Mouse (Mus musculus) adipocyte (in vitro differentiated cells): Measurements from ENCODE around the gene Gm3776.
"Not testable (repeated sequence)": the region's sequence is repeated elsewhere in the genome, so short reads cannot be mapped to it uniquely, and the experiment has no call there.

Experiments used
- DNase-seq: peaks from one replicate; pipeline ENCODE4 v3.0.0-alpha.2; 2016; ENCODE audit warnings: low spot score

Gene Gm3776

DNA sequence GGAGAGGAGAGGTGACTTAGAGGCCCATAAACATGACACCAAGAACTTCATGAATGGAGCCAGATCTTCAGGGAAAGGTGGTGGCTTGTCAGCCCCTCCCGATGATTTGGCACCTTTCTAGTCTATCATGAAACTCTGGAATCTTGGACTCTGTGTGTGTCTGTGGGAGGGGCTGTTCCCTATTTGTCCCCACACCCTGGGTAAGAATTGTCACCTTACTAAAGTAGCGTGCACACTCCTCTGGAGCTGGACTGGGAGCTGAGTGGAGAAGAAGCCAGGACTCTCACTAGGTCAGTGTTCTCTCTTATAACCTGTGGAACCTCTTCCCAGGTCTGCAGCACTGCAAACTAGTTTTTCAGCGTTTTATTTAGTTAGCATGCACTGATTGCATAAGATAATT lies at the start of gene Gm3776:
Gm3776 (plus strand) TSS at position 216 of the 400 bp plus-strand sequence.
- DNase-seq: not testable (repeated sequence)

DNA sequence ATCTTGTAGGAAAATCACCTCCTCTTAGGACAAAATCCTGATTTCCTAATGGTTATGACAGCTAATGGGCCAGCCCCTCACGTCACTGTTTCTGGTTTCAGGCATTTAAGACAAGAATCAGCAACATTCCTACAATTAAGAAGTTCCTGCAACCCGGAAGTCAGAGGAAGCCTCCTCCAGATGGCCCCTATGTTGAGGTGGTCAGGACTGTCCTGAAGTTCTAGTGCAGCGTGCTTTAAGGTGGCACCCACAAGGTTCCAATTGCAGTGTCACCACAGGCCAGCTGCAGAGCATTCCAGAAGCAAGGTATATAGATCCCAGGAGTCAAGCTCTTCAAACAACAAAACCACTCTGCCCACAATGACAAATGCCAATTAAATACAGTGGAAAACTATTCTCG lies 48.0 kb upstream of the Gm3776 start:
- DNase-seq: no peak

DNA sequence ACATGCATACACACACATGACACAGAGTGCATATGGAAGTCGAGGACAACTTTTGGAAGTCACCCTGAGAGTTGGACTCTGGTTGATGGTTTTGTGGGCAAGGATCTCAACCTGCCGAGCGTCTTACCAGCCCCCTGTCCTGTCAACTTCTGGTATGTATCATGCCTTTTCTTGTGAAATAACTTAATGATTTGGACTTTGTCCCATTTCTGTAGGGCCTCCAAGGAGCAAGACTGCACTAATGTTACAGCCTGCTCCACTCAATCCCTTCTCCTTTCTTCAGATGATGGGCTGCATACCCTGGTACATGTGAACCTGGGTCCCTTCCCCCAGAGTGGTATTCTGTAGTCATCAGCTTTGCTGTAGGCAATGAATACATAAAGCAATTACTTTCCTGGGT lies 46.9 kb upstream of the Gm3776 start:
- DNase-seq: no peak

DNA sequence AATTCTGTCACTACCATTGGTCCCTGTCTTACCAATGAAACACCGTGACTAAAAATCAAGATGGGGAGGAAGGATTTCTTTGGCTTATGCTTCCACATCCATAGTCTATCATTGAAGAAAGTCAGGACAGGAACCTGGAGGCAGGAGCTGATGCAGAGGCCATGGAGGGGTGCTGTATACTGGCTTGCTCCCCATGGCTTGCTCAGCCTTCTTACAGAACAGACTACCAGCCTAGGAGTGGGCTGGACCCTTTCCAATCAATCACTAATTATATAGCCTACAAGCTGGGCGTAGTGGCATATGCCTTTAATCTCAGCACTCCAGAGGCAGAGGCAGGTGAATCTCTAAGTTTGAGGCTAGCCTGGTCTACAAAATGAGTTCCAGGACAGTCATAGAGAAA lies 46.1 kb upstream of the Gm3776 start:
- DNase-seq: no peak

DNA sequence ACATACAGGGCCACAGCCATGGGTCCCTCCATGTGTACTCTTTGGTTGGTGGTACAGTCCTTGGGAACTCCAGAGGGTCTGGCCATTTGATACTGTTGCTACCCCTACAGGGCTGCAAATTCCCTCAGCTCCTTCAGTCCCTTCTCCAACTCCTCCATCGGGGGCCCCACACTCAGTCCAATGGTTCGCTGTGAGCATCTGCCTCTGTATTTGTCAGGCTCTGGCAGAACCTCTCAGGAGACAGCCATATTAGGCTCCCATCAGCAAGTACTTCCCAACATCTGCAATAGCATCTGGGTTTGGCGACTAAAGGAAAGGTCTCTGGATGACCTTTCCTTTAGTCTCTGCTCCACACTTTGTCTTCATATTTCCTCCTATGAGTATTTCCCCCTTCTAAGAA lies 45.4 kb upstream of the Gm3776 start:
- no peak for DNase-seq

DNA sequence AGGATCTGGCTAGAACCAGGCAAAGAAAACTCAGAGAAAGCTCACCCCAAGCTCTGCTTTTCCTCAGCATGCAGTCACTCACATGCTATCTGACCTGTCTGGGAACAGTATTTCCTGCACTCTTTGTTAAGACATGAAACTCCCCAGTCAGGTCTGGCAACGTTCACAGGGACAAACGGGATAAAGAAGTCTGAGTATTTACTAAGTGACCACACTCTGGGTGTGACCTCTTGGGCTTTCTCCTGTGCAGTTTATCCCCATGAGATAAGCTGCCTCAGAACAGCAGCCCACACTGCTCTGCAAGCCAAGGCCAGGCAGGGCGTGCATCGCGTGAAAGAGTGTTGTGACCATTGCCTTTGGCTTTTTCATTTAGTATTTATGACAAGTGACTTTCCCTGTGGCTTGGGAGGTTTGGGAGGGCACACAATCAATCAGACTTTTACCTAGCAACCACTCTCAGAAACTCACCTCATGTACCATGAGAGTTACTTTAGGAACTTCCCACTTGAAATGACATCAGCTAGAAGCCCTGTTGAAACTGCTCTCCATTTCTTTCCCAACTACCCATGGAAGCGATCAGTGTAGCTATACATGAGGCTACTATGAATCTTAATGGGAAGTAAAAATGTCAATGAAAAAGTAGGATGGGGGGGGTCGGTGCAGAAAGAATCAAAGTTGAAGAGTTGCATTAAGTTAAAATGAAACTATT lies 44.4 kb upstream of the Gm3776 start:
- DNase-seq: peak; percentile 26

DNA sequence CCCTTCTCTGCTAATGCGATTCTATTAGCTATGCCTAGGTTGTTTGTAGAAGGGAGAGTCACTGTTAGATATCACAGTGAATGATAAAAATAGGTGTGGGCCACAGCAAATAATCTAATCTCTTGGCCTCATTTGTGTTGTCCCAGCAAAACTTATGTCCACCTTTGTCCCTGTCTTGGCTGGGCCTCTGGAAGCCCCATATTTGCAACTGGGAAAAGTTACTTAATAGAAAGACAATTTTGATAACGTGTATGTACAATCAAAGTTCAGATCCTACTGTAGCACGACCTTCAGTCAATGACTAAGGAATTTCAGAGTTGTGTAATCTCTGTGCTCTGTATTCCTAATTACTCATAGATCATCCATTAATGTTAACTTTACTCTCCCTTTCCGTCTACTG lies 39.9 kb upstream of the Gm3776 start:
- DNase-seq: no peak

DNA sequence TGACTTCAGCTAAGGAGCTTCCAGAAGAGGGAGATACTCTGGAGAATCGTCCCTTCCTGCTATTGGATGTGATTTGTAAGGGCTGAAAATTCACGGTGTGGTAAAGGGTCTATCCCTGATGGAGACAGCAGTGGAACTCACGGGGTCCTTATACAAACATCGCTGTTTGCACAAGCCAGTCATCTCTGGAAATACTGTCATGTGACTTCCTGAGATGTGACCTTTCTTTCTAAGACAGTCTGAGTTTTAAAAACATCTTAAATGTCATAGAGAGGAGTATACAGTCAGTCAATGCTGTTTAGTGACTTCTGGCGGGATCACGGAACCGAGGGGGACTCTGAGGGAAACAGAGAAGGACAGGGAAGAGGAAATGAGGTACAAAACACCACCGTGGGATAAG lies 34.3 kb upstream of the Gm3776 start:
- no peak for DNase-seq

DNA sequence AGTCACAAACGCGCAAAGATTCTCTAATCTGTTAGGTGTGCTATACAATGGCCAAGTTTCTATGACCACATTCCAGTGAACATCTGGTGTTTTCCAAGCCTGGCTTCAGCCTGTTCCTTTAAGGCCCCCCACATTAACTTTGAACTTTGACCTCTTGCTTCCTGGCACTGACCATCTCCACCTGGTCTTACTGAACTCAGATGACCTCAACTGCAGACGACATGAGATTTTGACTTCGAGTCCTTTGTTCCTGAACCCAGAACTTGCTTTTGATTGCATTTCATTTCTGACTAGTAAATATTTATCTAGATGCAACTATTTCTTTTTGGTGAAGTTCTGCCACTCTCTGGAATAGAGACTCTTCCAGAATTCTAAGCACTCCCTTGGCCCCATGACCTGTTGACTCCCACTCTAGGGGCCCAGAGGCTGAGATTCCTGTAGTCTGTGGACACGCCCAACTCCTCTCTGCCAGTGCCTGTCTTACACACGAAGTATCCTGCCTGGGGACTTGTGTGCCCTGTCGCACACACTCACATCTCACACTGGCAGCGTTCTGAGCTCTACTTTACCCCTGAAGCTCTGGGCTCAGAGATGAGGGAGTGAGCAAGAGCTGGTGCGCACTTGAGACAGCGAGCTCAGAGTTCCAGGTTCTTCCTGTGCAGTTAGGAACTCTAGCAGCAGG lies 33.6 kb upstream of the Gm3776 start:
- no peak for DNase-seq

DNA sequence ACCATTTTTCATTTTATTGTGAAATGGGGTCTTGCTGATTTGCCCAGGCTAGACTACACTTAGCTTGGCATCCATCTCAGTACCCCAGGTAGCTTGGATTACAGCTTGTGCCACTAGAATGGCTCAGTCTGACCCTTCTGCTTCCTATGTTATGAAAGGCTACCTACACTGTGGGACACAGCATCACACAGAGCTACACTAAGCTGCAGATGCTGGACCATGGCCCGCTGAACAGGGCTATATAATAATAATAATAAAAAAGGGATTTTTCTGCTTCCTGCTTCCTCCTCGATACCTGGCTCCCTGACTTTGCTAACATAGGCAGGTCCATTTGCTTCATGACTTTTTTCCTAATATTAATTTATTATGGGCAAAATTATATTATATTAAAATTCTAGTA lies 32.5 kb upstream of the Gm3776 start:
- DNase-seq: no peak

DNA sequence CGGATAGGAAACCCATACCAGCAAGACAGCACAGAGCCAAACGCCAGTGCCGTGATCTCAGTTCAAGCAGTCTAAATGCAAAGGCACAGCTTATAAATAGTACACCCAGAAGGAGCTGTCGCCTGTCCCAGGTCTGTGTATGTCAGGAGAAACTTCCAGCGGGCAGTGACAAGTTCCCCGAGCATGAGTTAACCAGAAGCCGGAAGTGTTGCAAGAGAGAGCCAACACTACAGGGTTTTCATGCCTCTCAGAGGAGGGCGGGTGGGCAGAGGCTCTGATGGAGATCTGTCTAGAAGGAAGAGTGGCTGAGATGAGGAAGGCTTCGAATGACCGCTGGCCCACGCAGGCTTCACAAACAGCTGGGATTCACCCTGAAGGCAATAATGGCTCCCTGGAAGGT lies 31.6 kb upstream of the Gm3776 start:
- no peak for DNase-seq

DNA sequence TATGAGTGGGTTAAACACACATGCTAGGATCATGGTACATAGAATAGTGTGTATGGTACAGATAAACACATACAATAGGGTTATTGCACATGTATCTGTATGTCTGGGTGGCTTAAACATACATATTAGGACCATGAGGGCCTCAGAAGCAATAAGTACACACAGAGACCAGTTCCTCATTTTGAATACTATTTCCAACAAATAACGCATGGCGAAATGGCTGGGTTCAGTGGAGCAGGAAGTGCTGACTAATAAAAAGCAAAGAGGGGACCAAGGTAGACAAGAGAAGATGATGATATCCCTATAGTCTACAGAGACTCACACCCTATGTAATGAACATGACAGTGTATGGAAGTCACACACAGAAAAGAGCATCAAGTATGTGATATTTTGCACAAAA lies 28.8 kb upstream of the Gm3776 start:
- no peak for DNase-seq

DNA sequence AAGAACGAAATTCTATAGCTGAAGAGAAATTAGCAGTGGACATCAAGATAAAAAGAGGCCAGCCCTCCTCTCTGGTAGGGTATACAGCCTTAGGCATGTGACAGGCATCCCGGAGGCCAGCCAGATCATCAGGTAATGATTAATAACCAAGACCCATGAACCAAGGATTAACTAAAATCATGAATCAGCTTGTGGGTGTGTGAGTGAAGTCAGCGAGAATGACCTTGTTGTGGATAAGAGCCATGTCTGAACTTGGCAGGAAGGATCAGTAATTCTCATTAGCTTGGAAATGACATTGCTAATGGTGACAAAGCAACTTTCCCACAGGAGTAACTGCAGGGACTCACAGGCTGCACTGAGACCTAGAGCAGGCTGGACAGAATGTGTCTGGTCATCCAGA lies 27.3 kb upstream of the Gm3776 start:
- DNase-seq: not testable (repeated sequence)

DNA sequence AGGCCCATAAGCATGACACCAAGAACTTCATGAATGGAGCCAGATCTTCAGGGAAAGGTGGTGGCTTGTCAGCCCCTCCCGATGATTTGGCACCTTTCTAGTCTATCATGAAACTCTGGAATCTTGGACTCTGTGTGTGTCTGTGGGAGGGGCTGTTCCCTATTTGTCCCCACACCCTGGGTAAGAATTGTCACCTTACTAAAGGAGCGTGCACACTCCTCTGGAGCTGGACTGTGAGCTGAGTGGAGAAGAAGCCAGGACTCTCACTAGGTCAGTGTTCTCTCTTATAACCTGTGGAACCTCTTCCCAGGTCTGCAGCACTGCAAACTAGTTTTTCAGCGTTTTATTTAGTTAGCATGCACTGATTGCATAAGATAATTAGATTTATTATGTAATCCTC lies 26.5 kb upstream of the Gm3776 start, which contains the start of gene Gsta1:
Gsta1 (plus strand) TSS at position 196 of the 400 bp plus-strand sequence.
- DNase-seq: not testable (repeated sequence)

DNA sequence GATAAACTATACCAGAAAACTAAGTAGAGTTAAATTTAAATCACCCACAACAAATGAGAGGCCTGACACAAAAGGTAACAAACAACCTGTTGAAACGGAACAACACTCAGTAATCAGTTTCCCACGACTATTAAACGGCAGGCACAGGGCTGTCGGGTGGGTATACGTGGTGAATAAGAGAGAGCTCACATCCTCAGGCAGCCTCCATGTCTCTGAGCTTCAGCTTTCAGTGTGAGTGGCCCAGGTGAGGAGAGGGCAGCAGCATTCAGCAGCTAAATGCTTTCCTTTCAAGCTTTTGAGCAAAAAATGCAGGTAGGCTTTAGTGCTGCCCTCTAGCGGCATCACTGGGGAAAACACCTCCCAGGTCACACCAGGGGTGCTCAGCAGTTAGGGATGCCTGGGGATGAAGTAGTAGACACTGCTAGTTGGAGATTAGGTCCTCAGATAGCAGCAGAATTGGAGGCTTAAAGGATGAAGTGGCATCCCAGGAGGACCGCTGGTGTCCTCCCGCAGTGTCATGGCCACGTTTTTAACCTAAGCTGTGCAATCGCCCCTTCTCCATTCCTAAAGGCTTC lies 23.7 kb upstream of the Gm3776 start:
- not testable (repeated sequence) for DNase-seq

DNA sequence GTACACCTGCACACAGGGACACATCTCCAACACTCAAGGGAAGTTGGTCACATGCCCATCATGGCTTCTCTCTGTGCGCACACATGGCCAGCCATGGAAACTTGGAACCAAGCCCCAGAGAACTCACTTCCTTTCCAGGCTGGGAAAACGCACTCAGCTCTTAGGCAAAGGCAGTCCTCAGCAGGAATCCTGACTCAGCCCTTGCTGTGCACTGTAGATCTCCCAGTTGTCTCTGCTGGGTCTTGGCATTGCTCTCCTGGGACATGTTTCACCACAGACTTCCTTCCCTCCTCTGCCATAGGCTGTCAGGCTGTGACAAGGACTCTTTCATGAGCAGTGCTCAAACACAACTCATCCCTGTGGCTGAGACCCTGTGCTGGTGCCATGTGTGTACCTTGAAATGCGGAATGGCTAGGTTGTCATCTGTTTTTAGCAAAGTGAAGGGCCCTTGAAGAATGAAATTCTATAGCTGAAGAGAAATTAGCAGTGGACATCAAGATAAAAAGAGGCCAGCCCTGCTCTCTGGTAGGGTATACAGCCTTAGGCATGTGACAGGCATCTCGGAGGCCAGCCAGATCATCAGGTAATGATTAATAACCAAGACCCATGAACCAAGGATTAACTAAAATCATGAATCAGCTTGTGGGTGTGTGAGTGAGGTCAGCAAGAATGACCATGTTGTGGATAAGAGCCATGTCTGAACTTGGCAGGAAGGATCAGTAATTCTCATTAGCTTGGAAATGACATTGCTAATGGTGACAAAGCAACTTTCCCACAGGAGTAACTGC lies 1.1 kb upstream of the Gm3776 start:
- DNase-seq: peak; percentile 76

DNA sequence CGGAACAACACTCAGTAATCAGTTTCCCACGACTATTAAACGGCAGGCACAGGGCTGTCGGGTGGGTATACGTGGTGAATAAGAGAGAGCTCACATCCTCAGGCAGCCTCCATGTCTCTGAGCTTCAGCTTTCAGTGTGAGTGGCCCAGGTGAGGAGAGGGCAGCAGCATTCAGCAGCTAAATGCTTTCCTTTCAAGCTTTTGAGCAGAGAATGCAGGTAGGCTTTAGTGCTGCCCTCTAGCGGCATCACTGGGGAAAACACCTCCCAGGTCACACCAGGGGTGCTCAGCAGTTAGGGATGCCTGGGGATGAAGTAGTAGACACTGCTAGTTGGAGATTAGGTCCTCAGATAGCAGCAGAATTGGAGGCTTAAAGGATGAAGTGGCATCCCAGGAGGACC lies 2.8 kb downstream of the Gm3776 start:
- DNase-seq: not testable (repeated sequence)

DNA sequence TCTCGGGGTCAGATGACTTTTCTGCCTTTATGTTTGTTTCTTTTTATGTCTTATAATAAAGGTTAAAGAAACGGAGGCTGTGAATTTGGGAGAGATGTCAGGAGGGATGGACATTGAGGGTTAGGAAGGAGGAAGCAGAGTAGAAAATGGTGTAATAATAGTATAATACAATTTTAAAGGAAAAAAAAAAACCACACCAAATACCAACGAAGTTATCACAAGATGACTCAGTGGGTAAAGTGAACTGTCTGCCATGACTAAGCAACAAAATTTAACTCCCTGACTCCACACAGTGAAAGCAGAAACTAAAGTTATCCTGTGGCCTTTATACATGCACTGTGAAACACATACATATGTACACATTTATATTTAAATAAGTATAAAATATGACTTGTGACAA lies 14.0 kb downstream of the Gm3776 start:
- DNase-seq: not testable (repeated sequence)

DNA sequence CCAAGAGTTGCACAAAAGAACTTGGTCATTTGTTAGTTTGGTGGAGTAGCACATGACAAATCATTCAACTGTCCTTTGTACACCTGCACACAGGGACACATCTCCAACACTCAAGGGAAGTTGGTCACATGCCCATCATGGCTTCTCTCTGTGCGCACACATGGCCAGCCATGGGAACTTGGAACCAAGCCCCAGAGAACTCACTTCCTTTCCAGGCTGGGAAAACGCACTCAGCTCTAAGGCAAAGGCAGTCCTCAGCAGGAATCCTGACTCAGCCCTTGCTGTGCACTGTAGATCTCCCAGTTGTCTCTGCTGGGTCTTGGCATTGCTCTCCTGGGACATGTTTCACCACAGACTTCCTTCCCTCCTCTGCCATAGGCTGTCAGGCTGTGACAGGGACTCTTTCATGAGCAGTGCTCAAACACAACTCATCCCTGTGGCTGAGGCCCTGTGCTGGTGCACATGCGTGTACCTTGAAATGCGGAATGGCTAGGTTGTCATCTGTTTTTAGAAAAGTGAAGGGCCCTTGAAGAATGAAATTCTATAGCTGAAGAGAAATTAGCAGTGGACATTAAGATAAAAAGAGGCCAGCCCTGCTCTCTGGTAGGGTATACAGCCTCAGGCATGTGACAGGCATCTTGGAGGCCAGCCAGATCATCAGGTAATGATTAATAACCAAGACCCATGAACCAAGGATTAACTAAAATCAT lies 25.2 kb downstream of the Gm3776 start:
- peak; percentile 85 for DNase-seq

DNA sequence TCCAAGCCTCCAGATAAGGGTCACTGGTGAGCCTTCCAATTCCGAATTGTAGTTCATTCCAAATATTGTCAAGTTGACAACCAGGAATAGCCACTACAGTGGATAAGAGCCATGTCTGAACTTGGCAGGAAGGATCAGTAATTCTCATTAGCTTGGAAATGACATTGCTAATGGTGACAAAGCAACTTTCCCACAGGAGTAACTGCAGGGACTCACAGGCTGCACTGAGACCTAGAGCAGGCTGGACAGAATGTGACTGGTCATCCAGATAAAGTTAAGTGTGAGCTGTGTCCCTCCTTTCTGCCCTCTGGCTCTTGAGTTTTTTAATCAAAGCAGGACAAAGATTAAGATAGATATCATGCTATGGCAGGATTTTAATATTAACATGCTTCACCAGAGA lies 32.1 kb downstream of the Gm3776 start:
- not testable (repeated sequence) for DNase-seq

DNA sequence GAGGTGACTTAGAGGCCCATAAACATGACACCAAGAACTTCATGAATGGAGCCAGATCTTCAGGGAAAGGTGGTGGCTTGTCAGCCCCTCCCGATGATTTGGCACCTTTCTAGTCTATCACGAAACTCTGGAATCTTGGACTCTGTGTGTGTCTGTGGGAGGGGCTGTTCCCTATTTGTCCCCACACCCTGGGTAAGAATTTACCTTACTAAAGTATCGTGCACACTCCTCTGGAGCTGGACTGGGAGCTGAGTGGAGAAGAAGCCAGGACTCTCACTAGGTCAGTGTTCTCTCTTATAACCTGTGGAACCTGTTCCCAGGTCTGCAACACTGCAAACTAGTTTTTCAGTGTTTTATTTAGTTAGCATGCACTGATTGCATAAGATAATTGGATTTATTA lies 32.8 kb downstream of the Gm3776 start, which contains the start of gene Gm10639:
Gm10639 (plus strand) TSS at position 201 of the 400 bp plus-strand sequence.
- not testable (repeated sequence) for DNase-seq

DNA sequence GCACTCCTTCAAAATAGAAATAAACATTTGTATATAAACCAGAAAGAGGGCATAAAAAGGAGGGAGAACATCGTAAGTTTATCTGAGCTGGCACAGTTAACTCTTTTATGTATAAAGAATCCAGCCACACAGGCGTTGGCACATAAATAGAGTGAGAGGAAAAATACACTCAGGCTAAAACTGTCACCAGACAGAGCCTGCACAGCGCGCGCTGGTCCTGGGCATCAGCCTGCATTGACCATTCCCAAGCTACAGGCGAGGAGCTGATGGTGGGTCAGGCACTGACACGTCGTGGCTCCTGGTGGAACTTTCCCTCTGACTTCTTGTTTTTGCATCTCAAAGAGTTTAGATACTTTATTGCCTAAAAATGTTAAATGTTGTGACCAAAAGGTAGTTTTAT lies 35.5 kb downstream of the Gm3776 start:
- not testable (repeated sequence) for DNase-seq
